Mouse (Mus musculus) limb, embryonic 11.5 days (tissue): ENCODE measurements at regions not wholly inside any gene's neighbourhood (a gene's known extent, or its start where the extent isn't known, plus 50 kb on each side); places are given as distances from the start of the nearest gene placed in this dataset.

ENCODE experiments used
- ATAC-seq: fragments of 200-750 bp; cut with Nextera tagmentation; 2 replicates; pipeline ENCODE4 v1.8.0; 2017; ENCODE audit warnings: low read depth; ENCODE audit not compliant: insufficient number of reproducible peaks, low FRiP score, low TSS enrichment
- DNase-seq: peaks from one replicate; pipeline ENCODE4 v3.0.0-alpha.2; 2015; ENCODE audit warnings: low spot score
- H3K27ac ChIP-seq: fragments of 300-500 bp; sonication (generic); replicated peaks from 2 replicates; pipeline ENCODE4 v1.5.1; 2014; ENCODE audit warnings: low read depth, mild to moderate bottlenecking, low read length
- H3K27me3 ChIP-seq: fragments of 300-500 bp; sonication (generic); 2 replicates; pipeline ENCODE4 v1.6.1; 2014; ENCODE audit warnings: mild to moderate bottlenecking, low read length, mixed read lengths; ENCODE audit not compliant: control insufficient read depth, insufficient read depth
- H3K36me3 ChIP-seq: fragments of 300-500 bp; sonication (generic); 2 replicates; pipeline ENCODE4 v1.6.1; 2014; ENCODE audit warnings: mild to moderate bottlenecking, low read length, moderate library complexity, mixed read lengths; ENCODE audit not compliant: control insufficient read depth, insufficient read depth
- H3K4me1 ChIP-seq: fragments of 300-500 bp; sonication (generic); 2 replicates; pipeline ENCODE4 v1.6.1; 2014; ENCODE audit warnings: low read length, mixed read lengths; ENCODE audit not compliant: control insufficient read depth, insufficient read depth
- H3K4me2 ChIP-seq: fragments of 300-500 bp; sonication (generic); 2 replicates; pipeline ENCODE4 v1.6.1; 2014; ENCODE audit warnings: low read depth, mild to moderate bottlenecking, moderate library complexity; ENCODE audit not compliant: severe bottlenecking
- H3K4me3 ChIP-seq: fragments of 300-500 bp; sonication (generic); 2 replicates; pipeline ENCODE4 v1.5.1; 2014; ENCODE audit warnings: low read depth, low read length
- H3K9ac ChIP-seq: fragments of 300-500 bp; sonication (generic); 2 replicates; pipeline ENCODE4 v1.6.1; 2014; ENCODE audit warnings: mild to moderate bottlenecking, low read length
- H3K9me3 ChIP-seq: fragments of 300-500 bp; sonication (generic); 2 replicates; pipeline ENCODE4 v1.6.1; 2016; ENCODE audit warnings: low read length; ENCODE audit not compliant: control insufficient read depth
- WGBS: fragments of 180-500 bp; shearing (Covaris S2); extraction: QIAGEN DNeasy Blood & Tissue Kit; methylation state at CpG from one replicate; pipeline ENCODE4 v1.1.7; 2014; 5-methylcytosine and 5-hydroxymethylcytosine counted together

DNA sequence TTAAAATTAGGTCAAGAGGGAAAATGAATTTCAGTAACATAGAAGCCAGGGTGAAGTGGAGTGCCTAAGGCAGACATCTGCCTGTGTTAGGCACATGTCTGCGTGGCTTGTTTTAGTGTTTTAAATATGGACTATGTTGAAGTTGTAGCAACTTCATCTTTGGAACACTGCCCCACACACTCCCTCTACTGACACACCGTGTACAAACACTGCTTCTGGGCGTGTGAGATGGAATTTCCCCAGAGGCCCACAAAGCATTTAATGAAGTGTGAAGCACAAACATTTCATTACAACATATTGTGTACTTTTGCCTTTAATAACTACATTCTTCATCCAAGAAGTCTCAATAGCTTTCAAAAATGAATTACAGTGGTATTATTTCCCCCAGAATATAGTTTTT is 114.0 kb upstream of the Ttc29 start:
- peaks cover 4% of the 10 kb centered on the region; the same call in 1 of the 2 replicates for H3K4me1 ChIP-seq
- no peaks in the 10 kb centered on the region for H3K9me3 ChIP-seq
- no peak overlapping the region for H3K4me2 ChIP-seq
- H3K36me3 ChIP-seq: no peaks in the 10 kb centered on the region
- no peak for DNase-seq
- H3K27ac ChIP-seq: no peak overlapping the region
- ATAC-seq: no peak
- no peak overlapping the region for H3K4me3 ChIP-seq
- no peak overlapping the region for H3K9ac ChIP-seq
- 77% methylated on average over 3 of the region's 3 CpGs for WGBS
- no peaks in the 10 kb centered on the region; the same call in 1 of the 2 replicates for H3K27me3 ChIP-seq

DNA sequence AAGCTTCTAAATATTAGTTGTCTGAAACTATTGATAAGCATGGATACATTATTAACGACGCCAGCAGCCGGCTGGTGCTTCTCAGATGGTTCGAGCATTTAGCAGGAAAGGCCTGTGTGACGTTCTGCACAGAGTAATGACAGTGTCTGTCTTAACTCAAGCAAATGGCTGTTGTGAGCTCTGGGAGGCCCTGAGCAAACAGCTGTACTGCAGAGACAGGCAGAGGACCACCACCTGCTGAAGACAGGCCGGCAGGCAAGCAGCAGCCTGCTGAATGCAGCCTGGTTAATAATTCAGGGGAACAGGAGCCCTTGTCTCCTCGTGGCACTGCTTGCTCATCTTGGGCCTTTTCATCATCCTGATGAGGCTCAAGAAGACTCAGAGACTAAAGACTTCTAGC is 105.8 kb upstream of the Ttc29 start:
- no peak for ATAC-seq
- no peaks in the 10 kb centered on the region for H3K9me3 ChIP-seq
- H3K36me3 ChIP-seq: no peaks in the 10 kb centered on the region
- H3K27ac ChIP-seq: no peak overlapping the region
- no peak for DNase-seq
- H3K27me3 ChIP-seq: no peaks in the 10 kb centered on the region
- H3K4me2 ChIP-seq: no peak overlapping the region
- H3K4me3 ChIP-seq: no peak overlapping the region
- no peak overlapping the region for H3K9ac ChIP-seq
- WGBS: 51% methylated on average over 7 of the region's 7 CpGs
- H3K4me1 ChIP-seq: no peaks in the 10 kb centered on the region

DNA sequence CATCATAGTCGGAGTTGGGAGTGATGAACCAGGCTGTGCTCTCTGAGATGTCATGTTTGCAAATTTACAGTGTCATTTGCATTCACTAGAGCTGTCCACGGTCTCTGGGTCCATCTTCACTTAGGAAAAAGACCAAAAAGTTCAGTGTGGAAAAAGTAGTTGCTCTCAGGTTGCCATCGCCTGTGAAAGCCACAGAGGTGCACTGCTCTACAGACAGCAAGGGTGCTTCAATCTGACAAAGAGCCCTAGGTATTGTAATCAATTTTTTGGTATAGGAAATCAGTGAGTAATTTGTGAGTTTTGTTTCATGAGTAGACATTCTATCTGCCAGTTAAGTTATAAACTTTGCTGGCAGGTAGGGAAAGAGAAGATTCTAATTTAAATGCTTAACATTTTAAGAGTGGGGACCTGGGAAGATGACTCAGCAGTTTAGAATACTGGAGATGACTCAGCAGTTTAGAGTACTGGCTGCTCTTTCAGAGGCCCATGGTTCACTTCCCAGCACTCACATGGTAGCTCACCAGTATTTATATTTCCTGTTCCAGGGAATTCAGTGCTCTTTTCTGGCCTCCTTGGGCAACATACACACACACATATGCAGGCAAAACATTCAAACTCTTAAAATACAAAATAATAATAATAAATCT is 103.0 kb upstream of the Ttc29 start:
- H3K4me3 ChIP-seq: no peak overlapping the region

DNA sequence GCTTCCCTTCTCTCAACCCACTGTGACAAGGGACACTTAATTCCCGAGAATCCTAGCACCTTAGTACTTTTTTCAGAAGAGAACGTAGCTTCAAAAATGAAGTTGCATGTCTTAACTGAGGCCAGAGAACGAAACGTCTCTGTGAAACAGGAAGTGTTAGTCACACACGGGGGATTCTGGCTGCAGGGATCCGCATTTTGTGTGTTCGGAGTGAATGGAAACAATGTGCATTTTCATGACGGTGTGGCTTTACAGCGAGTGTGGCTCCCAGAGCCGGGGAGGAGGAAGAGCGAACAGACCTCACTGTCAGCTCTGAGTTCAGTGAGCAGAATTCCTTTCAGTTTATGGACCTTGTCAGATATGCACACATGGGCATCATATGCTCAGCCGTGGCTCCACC is 100.0 kb upstream of the Ttc29 start:
- Histone ChIP-seq H3K4me1 (no peaks in the 10 kb centered on the region), H3K27me3 (no peaks in the 10 kb centered on the region), H3K9ac (no peak overlapping the region), H3K4me2 (no peak overlapping the region), H3K9me3 (no peaks in the 10 kb centered on the region), H3K27ac (no peak overlapping the region), H3K36me3 (no peaks in the 10 kb centered on the region), H3K4me3 (no peak overlapping the region)
- DNase-seq (no peak), ATAC-seq (no peak)
- WGBS: 60% methylated on average over 12 of the region's 12 CpGs

More for the DNA sequence above, 103.0 kb upstream of the Ttc29 start:
- Histone ChIP-seq H3K9me3 (no peaks in the 10 kb centered on the region), H3K27ac (no peak overlapping the region), H3K4me1 (no peaks in the 10 kb centered on the region), H3K9ac (no peak overlapping the region), H3K27me3 (no peaks in the 10 kb centered on the region), H3K36me3 (no peaks in the 10 kb centered on the region), H3K4me2 (no peak overlapping the region)
- DNase-seq (no peak), ATAC-seq (no peak)
- 81% methylated on average over 3 of the region's 3 CpGs for WGBS

DNA sequence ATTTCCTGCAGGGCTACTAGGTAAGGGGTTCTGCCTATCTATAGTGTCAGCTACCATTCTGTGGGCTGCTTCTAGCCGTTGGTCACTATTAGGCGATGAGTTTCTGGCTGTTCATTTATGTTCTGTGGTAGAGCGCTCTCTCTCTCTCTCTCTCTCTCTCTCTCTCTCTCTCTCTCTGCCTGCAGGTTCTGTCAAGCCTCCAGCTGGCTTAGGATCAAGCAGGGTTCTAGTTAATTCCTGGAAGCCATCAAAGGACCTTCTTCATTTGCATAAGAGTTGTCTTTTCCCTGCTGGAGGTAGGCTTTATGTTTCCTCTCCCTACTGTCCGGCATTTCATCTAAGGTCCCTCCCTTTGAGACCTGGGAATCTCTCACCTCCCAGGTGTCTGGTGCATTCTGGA is 98.6 kb upstream of the Ttc29 start:
- Histone ChIP-seq H3K4me3 (no peak overlapping the region), H3K4me2 (no peak overlapping the region), H3K27me3 (no peaks in the 10 kb centered on the region), H3K4me1 (no peaks in the 10 kb centered on the region), H3K9ac (no peak overlapping the region), H3K27ac (no peak overlapping the region), H3K36me3 (no peaks in the 10 kb centered on the region), H3K9me3 (no peaks in the 10 kb centered on the region)
- no peak for DNase-seq
- WGBS: 40% methylated on average over 4 of the region's 4 CpGs
- no peak for ATAC-seq

DNA sequence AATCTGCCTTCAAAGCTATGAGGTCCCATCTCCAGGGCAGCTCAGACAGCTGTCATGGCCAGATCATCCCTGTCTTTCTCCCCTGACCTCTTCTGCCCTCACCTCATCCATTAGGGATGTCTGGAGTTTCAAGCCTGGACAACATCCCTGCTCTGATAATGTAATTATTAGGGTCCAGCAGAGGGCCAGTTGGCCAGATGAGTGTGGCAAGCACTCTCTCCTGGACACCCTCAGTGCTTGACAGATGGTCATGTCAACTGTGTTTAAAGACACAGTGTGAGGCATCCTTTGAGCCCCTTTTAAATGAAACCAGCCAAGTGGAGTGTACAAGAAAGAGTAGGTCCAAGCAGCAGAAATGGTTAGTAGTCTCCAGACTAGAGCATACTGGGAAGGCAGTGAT is 95.9 kb upstream of the Ttc29 start:
- Histone ChIP-seq H3K27me3 (no peaks in the 10 kb centered on the region), H3K4me2 (no peak overlapping the region), H3K9ac (no peak overlapping the region), H3K9me3 (no peaks in the 10 kb centered on the region), H3K36me3 (no peaks in the 10 kb centered on the region), H3K27ac (no peak overlapping the region), H3K4me1 (no peaks in the 10 kb centered on the region), H3K4me3 (no peak overlapping the region)
- DNase-seq (no peak), ATAC-seq (no peak)

DNA sequence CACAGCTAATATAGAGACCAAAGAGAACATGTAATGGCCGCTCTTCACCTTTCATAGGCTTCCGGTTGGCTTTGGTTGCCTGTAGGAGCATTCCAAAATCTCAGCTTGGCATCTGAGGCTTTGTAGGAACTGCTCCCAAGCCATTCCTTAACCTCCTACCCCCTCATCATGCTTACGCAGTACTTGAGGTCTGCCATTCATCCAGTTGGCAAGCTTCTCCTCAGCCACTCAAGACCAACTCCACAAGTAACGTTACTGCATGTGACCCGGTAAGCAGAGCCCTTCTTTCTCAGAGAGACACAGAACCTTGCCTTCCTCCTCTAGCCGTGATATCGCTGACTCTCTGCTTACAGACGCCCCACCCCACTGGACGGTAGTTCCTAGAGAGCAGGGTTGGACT is 94.6 kb upstream of the Ttc29 start:
- 91% methylated on average over 9 of the region's 9 CpGs for WGBS
- Histone ChIP-seq H3K27ac (no peak overlapping the region), H3K9ac (no peak overlapping the region), H3K4me3 (no peak overlapping the region), H3K9me3 (no peaks in the 10 kb centered on the region), H3K4me2 (no peak overlapping the region), H3K27me3 (no peaks in the 10 kb centered on the region), H3K36me3 (no peaks in the 10 kb centered on the region), H3K4me1 (no peaks in the 10 kb centered on the region)
- no peak for DNase-seq
- no peak for ATAC-seq

DNA sequence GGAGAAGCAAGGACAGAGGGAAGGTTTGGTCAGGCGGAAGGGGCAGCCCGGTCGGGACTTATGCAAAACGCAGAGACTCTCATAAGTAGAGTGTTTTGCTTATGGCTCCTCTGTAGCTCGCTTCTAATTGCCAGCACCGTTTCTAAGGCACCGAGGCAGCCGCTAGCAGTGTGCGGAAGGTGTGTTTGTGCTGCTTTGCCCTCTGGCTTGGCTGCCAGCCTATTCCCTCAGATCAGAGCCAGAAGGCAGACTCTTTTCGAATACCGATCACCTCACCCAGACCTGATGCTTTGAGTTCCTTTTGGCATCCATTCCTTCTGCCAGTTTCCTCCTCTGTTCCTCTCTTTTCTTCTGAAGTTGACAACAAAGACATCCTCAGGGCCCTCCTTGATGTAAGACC is 93.4 kb upstream of the Ttc29 start:
- Histone ChIP-seq H3K9me3 (no peaks in the 10 kb centered on the region), H3K27ac (no peak overlapping the region), H3K4me2 (no peak overlapping the region), H3K36me3 (no peaks in the 10 kb centered on the region), H3K27me3 (no peaks in the 10 kb centered on the region), H3K4me3 (no peak overlapping the region), H3K4me1 (no peaks in the 10 kb centered on the region), H3K9ac (no peak overlapping the region)
- ATAC-seq: no peak
- WGBS: 61% methylated on average over 11 of the region's 11 CpGs
- DNase-seq: no peak

DNA sequence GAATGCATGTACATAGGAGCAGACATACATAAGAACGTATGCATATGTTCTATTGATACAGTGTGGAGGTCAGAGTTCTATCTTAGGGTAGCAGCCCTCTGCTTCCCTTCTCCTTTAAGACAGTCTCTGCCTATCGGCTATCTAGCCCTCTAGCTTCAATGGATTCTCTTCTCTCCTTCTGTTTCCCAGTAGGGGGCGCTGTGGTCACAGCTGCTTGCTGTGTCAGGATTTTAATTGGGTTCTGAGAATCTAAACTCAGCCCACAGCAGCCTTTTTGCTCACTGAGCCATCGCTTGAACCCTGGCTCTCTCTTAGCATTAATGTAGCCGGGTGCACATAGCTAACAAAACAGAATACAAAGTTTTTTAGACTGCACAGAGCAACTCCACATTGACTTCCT is 88.8 kb upstream of the Ttc29 start:
- no peaks in the 10 kb centered on the region for H3K36me3 ChIP-seq
- H3K4me3 ChIP-seq: no peak overlapping the region
- ATAC-seq (no peak), DNase-seq (peak; percentile 64)
- WGBS: 58% methylated on average over 5 of the region's 5 CpGs
- H3K9me3 ChIP-seq: no peaks in the 10 kb centered on the region
- no peaks in the 10 kb centered on the region for H3K27me3 ChIP-seq
- H3K9ac ChIP-seq: no peak overlapping the region
- H3K27ac ChIP-seq: no peak overlapping the region
- no peak overlapping the region for H3K4me2 ChIP-seq
- H3K4me1 ChIP-seq: no peaks in the 10 kb centered on the region
